Mouse (Mus musculus) midbrain, embryonic 11.5 days (tissue): ENCODE measurements at regions not wholly inside any gene's neighbourhood (a gene's known extent, or its start where the extent isn't known, plus 50 kb on each side); places are given as distances from the start of the nearest gene placed in this dataset.
A peak's percentile ranks its signal among the peaks of the same experiment; 100 is the strongest.
"Not testable (repeated sequence)": the region's sequence is repeated elsewhere in the genome, so short reads cannot be mapped to it uniquely, and the experiment has no call there.

Experiments
- ATAC-seq: fragments of 200-750 bp; cut with Nextera tagmentation; 2 replicates; pipeline ENCODE4 v1.8.0; 2017; ENCODE audit warnings: moderate TSS enrichment, moderate library complexity; ENCODE audit not compliant: low FRiP score
- DNase-seq: peaks from one replicate; pipeline ENCODE4 v3.0.0; 2015; ENCODE audit warnings: low spot score; ENCODE audit errors: missing footprints
- H3K27ac ChIP-seq: fragments of 300-500 bp; sonication (generic); 2 replicates; pipeline ENCODE4 v1.5.1; 2014; ENCODE audit warnings: low read depth, low read length
- H3K27me3 ChIP-seq: fragments of 300-500 bp; sonication (generic); 2 replicates; pipeline ENCODE4 v1.6.1; 2014; ENCODE audit warnings: mild to moderate bottlenecking, low read length, moderate library complexity, mixed read lengths; ENCODE audit not compliant: control insufficient read depth, insufficient read depth
- H3K36me3 ChIP-seq: fragments of 300-500 bp; sonication (generic); 2 replicates; pipeline ENCODE4 v1.6.1; 2014; ENCODE audit warnings: mild to moderate bottlenecking, low read length, moderate library complexity, mixed read lengths; ENCODE audit not compliant: control insufficient read depth, insufficient read depth
- H3K4me1 ChIP-seq: fragments of 300-500 bp; sonication (generic); 2 replicates; pipeline ENCODE4 v1.6.1; 2014; ENCODE audit warnings: low read length; ENCODE audit not compliant: control insufficient read depth, insufficient read depth
- H3K4me2 ChIP-seq: fragments of 300-500 bp; sonication (generic); 2 replicates; pipeline ENCODE4 v1.6.1; 2014; ENCODE audit warnings: mild to moderate bottlenecking, moderate library complexity
- H3K4me3 ChIP-seq: fragments of 300-500 bp; sonication (generic); 2 replicates; pipeline ENCODE4 v1.5.1; 2014; ENCODE audit warnings: low read depth, low read length
- H3K9ac ChIP-seq: fragments of 300-500 bp; sonication (generic); 2 replicates; pipeline ENCODE4 v1.6.1; 2014; ENCODE audit warnings: low read length
- H3K9me3 ChIP-seq: fragments of 300-500 bp; sonication (generic); 2 replicates; pipeline ENCODE4 v1.6.1; 2016; ENCODE audit warnings: low read length; ENCODE audit not compliant: control insufficient read depth
- WGBS: fragments of 180-500 bp; shearing (Covaris S2); extraction: QIAGEN DNeasy Blood & Tissue Kit; methylation state at CpG from one replicate; pipeline ENCODE4 v1.1.7; 2014; 5-methylcytosine and 5-hydroxymethylcytosine counted together

DNA sequence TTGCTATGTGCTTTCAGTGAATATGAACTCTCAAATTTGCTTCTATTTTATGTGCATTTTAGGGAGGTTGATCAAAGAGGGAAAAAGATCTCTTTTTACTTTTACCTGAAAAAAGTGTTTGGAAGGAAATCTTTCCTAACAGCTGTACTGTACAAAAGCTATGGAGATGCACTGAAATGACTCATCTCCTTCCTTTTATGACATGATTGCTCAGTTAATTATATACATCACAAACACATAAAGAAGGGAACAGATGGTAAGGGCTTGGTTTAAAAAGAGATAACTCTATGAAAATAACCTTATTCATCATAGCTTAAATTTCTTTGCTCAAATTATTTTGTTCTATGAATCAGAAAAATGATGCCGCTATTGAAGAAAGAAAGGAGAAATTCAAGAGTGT lies 88.7 kb upstream of the Cylc2 start:
- no peak for DNase-seq
- 97% methylated on average over 1 of the region's 1 CpGs for WGBS

DNA sequence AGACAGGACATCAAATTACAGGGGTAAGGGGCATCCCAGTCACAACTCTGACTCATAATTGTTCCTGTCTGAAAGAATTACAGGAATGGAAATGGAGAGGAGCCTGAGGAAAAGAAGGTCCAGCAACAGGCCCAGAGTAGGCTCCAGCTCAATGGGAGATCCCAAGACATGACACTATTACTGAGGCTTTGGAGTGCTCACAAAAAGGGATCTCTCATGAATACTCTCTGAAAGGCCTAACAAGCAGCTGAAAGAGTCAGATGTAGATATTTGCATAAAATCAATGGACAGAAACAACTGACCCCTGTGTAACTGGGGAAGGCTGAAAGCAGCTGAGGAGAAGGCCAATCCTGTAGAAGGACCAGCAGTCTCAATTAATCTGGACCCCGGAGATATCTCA lies 84.6 kb upstream of the Cylc2 start:
- 75% methylated on average over 1 of the region's 1 CpGs for WGBS
- H3K4me1 ChIP-seq, H3K4me3 ChIP-seq, H3K36me3 ChIP-seq, H3K27me3 ChIP-seq, H3K27ac ChIP-seq, H3K9me3 ChIP-seq, H3K4me2 ChIP-seq, DNase-seq, H3K9ac ChIP-seq: not testable (repeated sequence)
- peak; percentile 63; the same call in 1 of the 2 replicates for ATAC-seq

More for the DNA sequence above, 88.7 kb upstream of the Cylc2 start:
- H3K36me3 ChIP-seq: no peaks in the 10 kb centered on the region
- H3K27me3 ChIP-seq: no peaks in the 10 kb centered on the region
- H3K9me3 ChIP-seq: no peaks in the 10 kb centered on the region
- H3K27ac ChIP-seq: no peak overlapping the region
- H3K4me1 ChIP-seq: no peaks in the 10 kb centered on the region
- no peak overlapping the region for H3K4me2 ChIP-seq
- no peak for ATAC-seq
- no peak overlapping the region for H3K9ac ChIP-seq
- no peak overlapping the region for H3K4me3 ChIP-seq

DNA sequence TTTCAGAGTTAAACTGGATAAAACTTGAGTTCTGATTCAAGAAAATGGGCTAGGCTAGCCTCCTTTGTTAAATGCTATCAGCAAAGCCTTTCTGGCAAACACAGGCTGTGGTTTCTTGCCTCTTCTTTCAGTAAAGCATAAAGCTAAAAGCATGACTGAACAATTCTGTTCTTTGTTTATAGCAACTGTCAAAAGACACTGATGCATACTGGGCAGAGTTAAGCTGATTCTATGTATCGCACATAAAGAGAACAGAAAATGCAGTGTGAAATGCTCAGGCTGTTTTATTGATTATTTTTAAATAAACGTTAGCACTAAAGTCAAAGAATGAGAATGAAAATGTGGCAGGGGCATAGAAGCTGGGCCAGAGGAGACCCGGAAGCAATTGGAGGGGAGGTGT lies 63.5 kb upstream of the Cylc2 start:
- DNase-seq: no peak

DNA sequence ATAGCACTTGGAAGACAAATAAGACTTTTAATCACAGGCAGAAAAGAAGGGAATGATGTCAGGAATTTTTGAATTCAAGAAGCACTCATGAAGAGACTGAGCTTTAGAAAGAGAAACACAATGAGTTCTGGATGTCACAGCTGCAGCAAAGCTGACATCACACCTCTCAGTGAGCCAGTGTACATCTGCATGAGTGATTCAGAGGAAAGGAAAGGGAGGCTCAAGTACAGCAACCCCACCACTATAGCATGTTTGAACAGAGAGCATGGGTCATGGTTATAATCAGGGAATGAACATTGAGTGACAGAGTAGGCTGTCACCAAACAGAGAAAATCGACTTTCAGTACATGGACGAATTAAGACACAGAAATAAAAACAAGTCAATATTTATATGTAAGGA lies 62.9 kb upstream of the Cylc2 start:
- Histone ChIP-seq H3K27ac (no peak overlapping the region), H3K9me3 (no peaks in the 10 kb centered on the region), H3K36me3 (no peaks in the 10 kb centered on the region), H3K9ac (no peak overlapping the region), H3K4me3 (no peak overlapping the region), H3K4me2 (no peak overlapping the region), H3K27me3 (no peaks in the 10 kb centered on the region), H3K4me1 (no peaks in the 10 kb centered on the region)
- no peak for DNase-seq
- WGBS: 89% methylated on average over 2 of the region's 2 CpGs
- ATAC-seq: peak; percentile 71; the same call in 1 of the 2 replicates

More for the DNA sequence above, 63.5 kb upstream of the Cylc2 start:
- H3K36me3 ChIP-seq: no peaks in the 10 kb centered on the region
- no peaks in the 10 kb centered on the region for H3K4me1 ChIP-seq
- WGBS: 64% methylated on average over 3 of the region's 3 CpGs
- no peak for ATAC-seq
- no peak overlapping the region for H3K4me3 ChIP-seq
- no peak overlapping the region for H3K27ac ChIP-seq
- no peak overlapping the region for H3K9ac ChIP-seq
- H3K4me2 ChIP-seq: no peak overlapping the region
- no peaks in the 10 kb centered on the region for H3K27me3 ChIP-seq
- no peaks in the 10 kb centered on the region for H3K9me3 ChIP-seq
